Mouse (Mus musculus) CH12.LX (cell line): ENCODE results near the gene Minpp1. TPM values are rescaled to one million over a fixed set of nuclear protein-coding genes. Genes with fewer than 3 reads are reported as not detected.

Source experiments
- DNase-seq: peaks from one replicate; pipeline ENCODE4 v3.0.0-alpha.2; 2013; ENCODE audit errors: extremely low read depth
- H3K27ac ChIP-seq: 2 replicates; pipeline ENCODE4 v1.5.1; 2012; ENCODE audit warnings: low read depth, mild to moderate bottlenecking, control low read depth, moderate library complexity; ENCODE audit not compliant: insufficient read depth
- H3K27me3 ChIP-seq: replicated peaks from 2 replicates; pipeline ENCODE3; 2012; ENCODE audit warnings: inconsistent platforms
- H3K36me3 ChIP-seq, 2 experiments: replicated peaks in 1 of 2; 2 replicates each; pipeline versions ENCODE3 to v1.6.1; 2012; ENCODE audit warnings: inconsistent platforms in 1 of 2, low read length in 1 of 2, mild to moderate bottlenecking in 1 of 2, mixed read lengths in 1 of 2, moderate library complexity in 1 of 2; ENCODE audit not compliant: control insufficient read depth in 1 of 2, insufficient read depth in 1 of 2
- H3K4me1 ChIP-seq, 2 experiments: 2 replicates each; pipeline ENCODE4 v1.6.1; 2012; ENCODE audit warnings: inconsistent platforms in 1 of 2, moderate library complexity in 1 of 2; ENCODE audit not compliant: insufficient read depth in 2 of 2, control insufficient read depth in 1 of 2
- H3K4me2 ChIP-seq: 2 replicates; pipeline ENCODE4 v1.6.1; 2012; ENCODE audit warnings: low read depth, mild to moderate bottlenecking, control low read depth; ENCODE audit not compliant: poor library complexity, insufficient read depth, severe bottlenecking
- H3K4me3 ChIP-seq, 3 experiments: fragments of 150-350 bp in 1 of 3; sonication (generic) in 1 of 3; replicated peaks in 1 of 3; 2 replicates each; pipeline versions ENCODE3 to v1.5.1; 2011 to 2012; ENCODE audit warnings: low read depth in 2 of 3, low read length in 2 of 3, mild to moderate bottlenecking in 2 of 3, moderate library complexity in 2 of 3, control low read depth in 1 of 3, improper control_type of control experiment in 1 of 3, inconsistent platforms in 1 of 3, mixed read lengths in 1 of 3; ENCODE audit not compliant: poor library complexity in 1 of 3
- H3K79me2 ChIP-seq: replicated peaks from 2 replicates; pipeline ENCODE4 v1.6.1; 2012; ENCODE audit warnings: mild to moderate bottlenecking, moderate library complexity; ENCODE audit not compliant: control insufficient read depth, poor library complexity, insufficient read depth, severe bottlenecking; ENCODE audit errors: extremely low read depth
- H3K9ac ChIP-seq: 2 replicates; pipeline ENCODE4 v1.6.1; 2012; ENCODE audit warnings: low read depth, mild to moderate bottlenecking, control low read depth, moderate library complexity; ENCODE audit not compliant: insufficient read depth
- H3K9me3 ChIP-seq: replicated peaks from 2 replicates; pipeline ENCODE3; 2012; ENCODE audit warnings: low read length, inconsistent platforms, mixed read lengths
- E2F4 ChIP-seq: IDR thresholded peaks from 2 replicates; pipeline ENCODE4 v1.6.1; 2011; ENCODE audit warnings: low read depth, low read length, improper control_type of control experiment; ENCODE audit not compliant: insufficient replicate concordance
- ELF1 ChIP-seq: IDR thresholded peaks from 2 replicates; pipeline ENCODE4 v1.6.1; 2014; ENCODE audit warnings: low read depth, mild to moderate bottlenecking, inconsistent platforms, low read length, improper control_type of control experiment
- ETS1 ChIP-seq: conservative IDR thresholded peaks from 2 replicates; pipeline ENCODE4 v1.6.1; 2012; ENCODE audit warnings: low read depth, mild to moderate bottlenecking, inconsistent platforms, low read length, improper control_type of control experiment, moderate library complexity
- GABPA ChIP-seq: IDR thresholded peaks from 2 replicates; pipeline ENCODE4 v1.6.1; 2012; ENCODE audit warnings: low read depth, low read length, improper control_type of control experiment, inconsistent platforms; ENCODE audit not compliant: insufficient replicate concordance
- IRF4 ChIP-seq: IDR thresholded peaks from 2 replicates; pipeline ENCODE4 v1.6.1; 2014; ENCODE audit warnings: low read depth, mild to moderate bottlenecking, inconsistent platforms, low read length, improper control_type of control experiment
- JUN ChIP-seq: IDR thresholded peaks from 2 replicates; pipeline ENCODE4 v1.6.1; 2011; ENCODE audit warnings: low read depth, mild to moderate bottlenecking, low read length, improper control_type of control experiment, moderate library complexity; ENCODE audit not compliant: insufficient read depth
- MAFK ChIP-seq: IDR thresholded peaks from 2 replicates; pipeline ENCODE4 v1.6.1; 2011; ENCODE audit warnings: low read length, improper control_type of control experiment; ENCODE audit not compliant: insufficient replicate concordance
- MAZ ChIP-seq: IDR thresholded peaks from 2 replicates; pipeline ENCODE4 v1.6.1; 2012; ENCODE audit warnings: low read depth, mild to moderate bottlenecking, inconsistent platforms, low read length, improper control_type of control experiment, moderate library complexity
- MXI1 ChIP-seq: IDR thresholded peaks from 2 replicates; pipeline ENCODE4 v1.6.1; 2011; ENCODE audit warnings: mild to moderate bottlenecking, low read depth, low read length, improper control_type of control experiment
- NELFE ChIP-seq: IDR thresholded peaks from 2 replicates; pipeline ENCODE4 v1.6.1; 2011; ENCODE audit warnings: low read depth, low read length, improper control_type of control experiment
- PAX5 ChIP-seq: IDR thresholded peaks from 2 replicates; pipeline ENCODE4 v1.6.1; 2012; ENCODE audit warnings: low read length, inconsistent platforms, mixed read lengths
- RCOR1 ChIP-seq: conservative IDR thresholded peaks from 2 replicates; pipeline ENCODE4 v1.6.1; 2012; ENCODE audit warnings: low read depth, mild to moderate bottlenecking, inconsistent platforms, low read length, improper control_type of control experiment
- SMC3 ChIP-seq: IDR thresholded peaks from 2 replicates; pipeline ENCODE4 v1.6.1; 2011; ENCODE audit warnings: low read depth, low read length, improper control_type of control experiment
- TBP ChIP-seq: conservative IDR thresholded peaks from 2 replicates; pipeline ENCODE4 v1.6.1; 2011; ENCODE audit warnings: low read depth, low read length, improper control_type of control experiment
- UBTF ChIP-seq: IDR thresholded peaks from 2 replicates; pipeline ENCODE4 v1.6.1; 2012; ENCODE audit warnings: low read depth, mild to moderate bottlenecking, inconsistent platforms, low read length, improper control_type of control experiment, moderate library complexity
- USF1 ChIP-seq: IDR thresholded peaks from 2 replicates; pipeline ENCODE4 v1.6.1; 2014; ENCODE audit warnings: low read depth, mild to moderate bottlenecking, inconsistent platforms, low read length, improper control_type of control experiment
- USF2 ChIP-seq: conservative IDR thresholded peaks from 2 replicates; pipeline ENCODE4 v1.6.1; 2011; ENCODE audit warnings: low read depth, low read length, improper control_type of control experiment
- dilution Hi-C: fragments of 300-500 bp; cut with MboI; formaldehyde crosslinking; loops from 2 replicates; pipeline ENCODE4 v1.14.3; 2020; ENCODE audit warnings: low sequenced_read_pairs; ENCODE audit not compliant: extremely low pct_unique_long_range_greater_than_20kb, extremely low pct_ligation_motif_present
- in situ Hi-C: fragments of 300-500 bp; cut with MboI; formaldehyde crosslinking; loops from 3 replicates; pipeline ENCODE4 v1.14.3; 2019; ENCODE audit warnings: low sequenced_read_pairs, low pct_ligation_motif_present, low pct_unique_long_range_greater_than_20kb, mixed read lengths
- polyA plus RNA-seq: library from polyadenylated mRNA; unstranded; fragments of >175 nt; gene quantifications from 2 replicates; pipeline ENCODE4 v1.2.1, GENCODE M21; 2012; ENCODE audit warnings: low read depth; ENCODE audit not compliant: insufficient read length
- total RNA-seq, 2 experiments: library from RNA; depleted of rRNA; stranded (reverse); fragments of 300-350 nt in 1 of 2; fragments of >200 nt in 1 of 2; gene quantifications; 2 replicates each; pipeline ENCODE4 v1.2.3; 2012 to 2014

The Minpp1 gene
- total and polyA plus RNA-seq, 3 experiments = 50.5 to 73.2 (median 50.7) TPM

DNA sequence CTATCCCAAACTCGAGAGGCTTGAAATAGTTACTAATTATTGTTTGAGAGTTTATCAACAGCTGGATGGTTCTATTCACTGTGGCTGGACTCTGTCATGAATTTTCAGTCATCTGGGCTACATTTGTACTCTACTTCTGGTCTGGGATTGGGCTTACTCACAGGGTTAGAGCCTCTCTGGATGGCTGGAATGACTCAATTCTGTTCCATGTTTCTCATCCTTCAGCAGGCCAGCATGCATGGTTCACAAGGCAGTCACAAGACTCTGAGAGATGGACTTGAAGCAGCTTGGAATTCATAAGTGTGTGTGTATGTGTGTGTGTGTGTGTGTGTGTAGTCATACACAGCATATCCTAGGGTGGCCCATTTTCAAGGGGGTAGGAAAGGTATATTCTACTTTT, 66.5 kb downstream of the Minpp1 start:
- no peaks in the 10 kb centered on the region for H3K9me3 ChIP-seq
- H3K4me3 ChIP-seq = no peak overlapping the region
- dilution Hi-C loops = no loop called here
- H3K79me2 ChIP-seq = no peaks in the 10 kb centered on the region
- no peaks in the 10 kb centered on the region for H3K27me3 ChIP-seq
- TF ChIP-seq ELF1 (no peak), E2F4 (no peak), IRF4 (no peak), MAFK (no peak), SMC3 (no peak), USF1 (no peak), RCOR1 (no peak), PAX5 (no peak), USF2 (no peak), MAZ (no peak), ETS1 (no peak)
- no peak overlapping the region for H3K4me2 ChIP-seq
- H3K4me1 ChIP-seq = no peaks in the 10 kb centered on the region
- no peak overlapping the region for H3K9ac ChIP-seq
- DNase-seq = no peak
- H3K36me3 ChIP-seq = no peaks in the 10 kb centered on the region
- in situ Hi-C loops = no loop called here
- no peak overlapping the region for H3K27ac ChIP-seq

DNA sequence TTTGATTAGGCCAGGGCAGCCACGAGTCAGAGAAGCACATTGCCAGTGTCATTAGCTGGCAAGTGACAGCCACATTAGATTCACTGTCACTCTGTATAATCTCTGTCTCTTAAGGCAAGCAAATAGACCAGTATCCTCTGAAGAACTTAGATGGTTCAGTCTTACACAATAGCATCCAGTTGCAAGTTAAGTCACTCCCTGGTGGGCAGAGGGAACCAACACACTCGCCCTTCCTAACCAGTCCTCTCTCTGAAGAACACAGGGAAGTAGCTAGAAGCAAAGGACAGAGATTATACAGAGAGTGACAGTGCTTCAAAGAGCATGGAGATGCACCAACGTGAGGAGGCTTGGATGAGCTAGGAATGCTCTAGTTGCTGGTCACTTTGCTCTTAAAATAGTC, 67.7 kb downstream of the Minpp1 start:
- TF ChIP-seq NELFE (no peak), TBP (no peak), UBTF (no peak), ETS1 (no peak), ELF1 (no peak), GABPA (no peak), MXI1 (no peak), JUN (no peak)
- TF ChIP-seq, all 38 proteins: peak for 0
- H3K27ac ChIP-seq = no peak overlapping the region
- dilution Hi-C loops (no loop called here), in situ Hi-C loops (no loop called here)
- no peaks in the 10 kb centered on the region for H3K9me3 ChIP-seq
- H3K4me1 ChIP-seq = no peaks in the 10 kb centered on the region
- no peak overlapping the region for H3K4me3 ChIP-seq
- no peaks in the 10 kb centered on the region for H3K79me2 ChIP-seq
- H3K27me3 ChIP-seq = no peaks in the 10 kb centered on the region
- no peak overlapping the region for H3K9ac ChIP-seq
- no peak for DNase-seq
- H3K4me2 ChIP-seq = no peak overlapping the region
- H3K36me3 ChIP-seq = no peaks in the 10 kb centered on the region
